Mouse (Mus musculus) liver, adult 2 months (tissue): ENCODE measurements at regions not wholly inside any gene's neighbourhood (a gene's known extent, or its start where the extent isn't known, plus 50 kb on each side); places are given as distances from the start of the nearest gene placed in this dataset.

ENCODE experiments used
- DNase-seq: peaks from one replicate; pipeline ENCODE4 v3.0.0-alpha.2; 2011; ENCODE audit warnings: low read depth, low spot score; ENCODE audit errors: extremely low read depth
- H3K27ac ChIP-seq: fragments of 200-500 bp; replicated peaks from 2 replicates; pipeline ENCODE4 v1.5.1; 2012; ENCODE audit warnings: low read depth, mild to moderate bottlenecking, control low read depth, inconsistent platforms, low read length; ENCODE audit not compliant: insufficient read depth
- H3K27me3 ChIP-seq: fragments of 200-500 bp; 2 replicates; pipeline ENCODE4 v1.6.1; 2012; ENCODE audit warnings: mild to moderate bottlenecking, moderate library complexity, low read length, inconsistent platforms; ENCODE audit not compliant: control insufficient read depth, insufficient read depth
- H3K36me3 ChIP-seq: fragments of 200-500 bp; 2 replicates; pipeline ENCODE4 v1.6.1; 2012; ENCODE audit warnings: low read length, inconsistent platforms; ENCODE audit not compliant: control insufficient read depth, insufficient read depth
- H3K4me1 ChIP-seq: fragments of 200-500 bp; 2 replicates; pipeline ENCODE4 v1.6.1; 2011; ENCODE audit warnings: low read length; ENCODE audit not compliant: control insufficient read depth, insufficient read depth
- H3K4me3 ChIP-seq: fragments of 200-500 bp; 2 replicates; pipeline ENCODE4 v1.5.1; 2011; ENCODE audit warnings: low read depth, mild to moderate bottlenecking, control low read depth, low read length, moderate library complexity; ENCODE audit not compliant: insufficient read depth
- H3K79me2 ChIP-seq: fragments of 200-500 bp; 2 replicates; pipeline ENCODE4 v1.6.1; 2012; ENCODE audit warnings: inconsistent platforms, mild to moderate bottlenecking, low read length, moderate library complexity; ENCODE audit not compliant: control insufficient read depth, insufficient read depth
- H3K9ac ChIP-seq: fragments of 200-500 bp; 2 replicates; pipeline ENCODE4 v1.6.1; 2012; ENCODE audit warnings: low read depth, mild to moderate bottlenecking, control low read depth, inconsistent platforms, low read length
- CTCF ChIP-seq: fragments of 200-500 bp; IDR thresholded peaks from 2 replicates; pipeline ENCODE4 v1.5.1; 2011; ENCODE audit warnings: low read depth, low read length, control low read depth
- POLR2A ChIP-seq: fragments of 200-500 bp; IDR thresholded peaks from 2 replicates; pipeline ENCODE4 v1.6.1; 2011; ENCODE audit warnings: low read length, control low read depth; ENCODE audit not compliant: insufficient read depth; ENCODE audit errors: extremely low read depth
- WGBS: fragments of 180-500 bp; shearing (Covaris S2); methylation state at CpG from one replicate; pipeline ENCODE4 v1.1.7; 2018; 5-methylcytosine and 5-hydroxymethylcytosine counted together

GRCm38 (mm10) chr14:100444099-100444498 is 159.6 kb upstream of the Klf12 start:
- Histone ChIP-seq H3K4me3 (no peak overlapping the region), H3K79me2 (no peaks in the 10 kb centered on the region)
- TF ChIP-seq POLR2A: no peak
- no peak for TF ChIP-seq CTCF

GRCm38 (mm10) chr14:100437552-100437951 is 153.1 kb upstream of the Klf12 start:
- 93% methylated on average over 1 of the region's 1 CpGs for WGBS
- no peak for TF ChIP-seq POLR2A
- TF ChIP-seq CTCF: no peak
- H3K27ac ChIP-seq: no peak overlapping the region
- no peak overlapping the region for H3K9ac ChIP-seq
- no peaks in the 10 kb centered on the region for H3K79me2 ChIP-seq
- no peaks in the 10 kb centered on the region for H3K27me3 ChIP-seq
- no peak for DNase-seq
- no peak overlapping the region for H3K4me3 ChIP-seq
- no peaks in the 10 kb centered on the region for H3K36me3 ChIP-seq
- H3K4me1 ChIP-seq: no peaks in the 10 kb centered on the region

More at GRCm38 (mm10) chr14:100444099-100444498, 159.6 kb upstream of the Klf12 start:
- WGBS: 92% methylated on average over 2 of the region's 2 CpGs
- Histone ChIP-seq H3K9ac (no peak overlapping the region), H3K36me3 (no peaks in the 10 kb centered on the region), H3K27me3 (no peaks in the 10 kb centered on the region), H3K4me1 (no peaks in the 10 kb centered on the region), H3K27ac (no peak overlapping the region)
- no peak for DNase-seq

GRCm38 (mm10) chr14:100429662-100430061 is 145.2 kb upstream of the Klf12 start:
- no peaks in the 10 kb centered on the region for H3K27me3 ChIP-seq
- 96% methylated on average over 4 of the region's 4 CpGs for WGBS
- H3K9ac ChIP-seq: no peak overlapping the region
- no peak overlapping the region for H3K4me3 ChIP-seq
- TF ChIP-seq POLR2A: no peak
- no peak for TF ChIP-seq CTCF
- no peak overlapping the region for H3K27ac ChIP-seq
- no peak for DNase-seq
- no peaks in the 10 kb centered on the region for H3K79me2 ChIP-seq
- no peaks in the 10 kb centered on the region for H3K36me3 ChIP-seq
- no peaks in the 10 kb centered on the region for H3K4me1 ChIP-seq

- Histone ChIP-seq H3K9ac (no peak overlapping the region), H3K79me2 (no peaks in the 10 kb centered on the region), H3K27ac (no peak overlapping the region), H3K27me3 (no peaks in the 10 kb centered on the region), H3K36me3 (no peaks in the 10 kb centered on the region), H3K4me3 (no peak overlapping the region), H3K4me1 (no peaks in the 10 kb centered on the region; the same call in 1 of the 2 replicates)
- WGBS: 96% methylated on average over 7 of the region's 7 CpGs
- TF ChIP-seq CTCF: no peak
- TF ChIP-seq POLR2A: no peak
- no peak for DNase-seq
Measured at GRCm38 (mm10) chr14:100426399-100426798, 141.9 kb upstream of the Klf12 start.

- DNase-seq: peak; percentile 90
- Histone ChIP-seq H3K27ac (no peak overlapping the region), H3K36me3 (no peaks in the 10 kb centered on the region), H3K27me3 (no peaks in the 10 kb centered on the region), H3K79me2 (no peaks in the 10 kb centered on the region), H3K4me1 (no peaks in the 10 kb centered on the region; the same call in 1 of the 2 replicates), H3K4me3 (no peak overlapping the region), H3K9ac (no peak overlapping the region)
- 15% methylated on average over 4 of the region's 4 CpGs for WGBS
- TF ChIP-seq POLR2A (no peak), CTCF (no peak)
Measured at GRCm38 (mm10) chr14:100423790-100424189, 139.3 kb upstream of the Klf12 start.

GRCm38 (mm10) chr14:100421666-100422065 is 137.2 kb upstream of the Klf12 start:
- Histone ChIP-seq H3K79me2 (no peaks in the 10 kb centered on the region), H3K36me3 (no peaks in the 10 kb centered on the region), H3K27me3 (no peaks in the 10 kb centered on the region), H3K4me3 (no peak overlapping the region), H3K9ac (no peak overlapping the region), H3K27ac (no peak overlapping the region), H3K4me1 (no peaks in the 10 kb centered on the region; the same call in 1 of the 2 replicates)
- TF ChIP-seq POLR2A (no peak), CTCF (no peak)
- 93% methylated on average over 4 of the region's 4 CpGs for WGBS
- DNase-seq: no peak
